Mouse (Mus musculus): Measurements from ENCODE around the gene Zfp518a.

Zfp518a gene

DNA sequence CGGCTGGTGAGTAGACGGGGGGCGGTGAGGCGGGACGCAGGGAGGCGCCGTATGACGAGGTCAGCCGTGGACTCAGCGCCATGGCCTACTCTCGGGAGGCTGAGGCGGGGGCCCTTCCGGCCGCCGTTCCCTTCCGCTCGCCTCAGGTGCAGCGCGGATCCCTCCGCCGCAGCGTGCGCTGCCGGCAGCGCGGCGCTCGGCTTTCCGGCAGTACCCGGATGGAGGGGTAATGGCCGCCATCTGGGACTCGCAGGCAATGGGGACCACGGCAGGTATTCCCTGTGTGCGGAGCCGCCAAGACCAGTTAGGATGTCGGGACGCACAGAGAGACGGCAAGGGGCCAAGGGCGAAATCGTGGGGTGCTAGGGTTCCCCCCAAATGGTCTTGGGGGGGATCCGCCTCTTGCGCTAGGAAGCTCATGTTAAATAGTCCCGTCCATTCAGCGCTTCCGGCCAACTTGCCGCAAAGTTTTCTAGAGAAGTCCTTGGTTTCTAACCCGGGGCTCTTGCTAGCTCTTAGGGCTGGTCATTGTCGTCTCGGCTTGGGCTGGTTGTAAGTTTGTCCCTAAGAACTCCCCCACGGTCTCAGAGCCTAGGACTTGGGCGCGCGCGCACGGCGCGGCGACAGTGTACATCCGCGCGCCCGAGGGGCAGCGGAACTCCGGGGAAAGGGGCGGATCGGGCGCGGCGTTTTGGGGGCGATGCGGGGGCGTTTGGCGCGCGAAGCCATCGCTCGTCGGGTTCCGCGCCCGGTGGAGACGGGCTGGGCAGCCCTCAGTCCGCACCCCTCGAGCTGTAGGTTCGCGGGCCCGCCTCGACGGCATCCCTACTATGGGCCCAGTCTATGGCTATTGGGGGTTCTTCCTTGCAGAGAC, at the start of gene Zfp518a:
Zfp518a (plus strand) TSS at position 187 of the 874 bp plus-strand sequence.
- in situ Hi-C loops (cut with MboI, MseI): no loop called here

DNA sequence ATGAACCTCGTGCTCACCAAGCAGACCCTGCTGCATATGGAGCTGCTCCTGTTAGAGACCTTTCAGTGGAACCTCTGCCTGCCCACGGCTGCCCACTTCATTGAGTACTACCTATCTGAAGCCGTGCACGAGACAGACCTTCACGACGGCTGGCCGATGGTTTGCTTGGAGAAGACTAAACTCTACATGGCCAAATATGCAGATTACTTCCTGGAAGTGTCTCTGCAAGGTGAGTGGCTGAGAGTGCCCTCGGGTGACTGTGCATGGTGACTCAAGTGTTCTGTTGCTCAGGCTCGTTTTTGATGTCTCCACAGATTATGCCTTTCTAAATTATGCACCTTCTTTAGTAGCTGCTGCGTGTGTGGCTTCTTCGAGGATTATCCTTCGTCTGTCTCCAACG, 49.8 kb upstream of the Zfp518a start:
- in situ Hi-C loops (cut with MboI, MseI): no loop called here

DNA sequence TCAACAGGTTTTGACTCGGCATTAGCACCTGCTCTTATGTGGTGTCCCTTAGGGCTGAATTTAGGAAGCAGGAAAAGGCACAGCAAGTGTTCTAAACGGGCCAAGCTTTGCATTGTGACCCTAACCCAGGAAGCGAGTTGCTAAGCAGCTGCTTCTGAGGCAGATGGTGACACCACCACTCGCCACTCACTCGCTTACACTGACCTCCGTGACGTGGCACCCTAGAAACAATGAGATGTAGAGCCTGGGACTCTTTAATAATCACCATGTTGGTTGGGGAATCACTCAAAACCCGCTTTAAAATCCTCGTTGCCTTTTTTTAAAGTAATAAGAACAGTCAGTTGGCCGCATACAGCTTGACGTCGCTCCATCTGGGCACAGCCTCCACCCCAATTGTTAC, 45.1 kb upstream of the Zfp518a start:
- in situ Hi-C loops (cut with MboI, MseI): no loop called here

DNA sequence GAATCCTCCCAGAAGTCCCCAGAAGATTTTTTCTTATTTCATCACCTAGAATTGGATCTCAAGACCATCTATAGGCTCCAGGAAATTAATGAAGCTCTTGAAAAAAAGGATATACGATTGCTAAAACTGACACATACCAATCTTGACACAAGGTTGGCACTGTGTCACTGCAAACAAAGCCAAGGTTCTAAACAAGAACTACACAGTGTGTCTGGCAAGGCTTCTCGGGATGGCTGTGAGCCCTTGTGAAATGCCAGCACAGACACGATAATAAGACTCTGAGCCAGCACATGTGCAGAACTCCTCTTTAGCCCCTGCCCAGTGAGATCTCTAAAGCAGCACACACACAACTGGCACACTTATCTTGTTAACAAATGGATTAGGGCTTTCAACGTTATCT, 35.0 kb upstream of the Zfp518a start:
- in situ Hi-C loops (cut with MboI, MseI): no loop called here

DNA sequence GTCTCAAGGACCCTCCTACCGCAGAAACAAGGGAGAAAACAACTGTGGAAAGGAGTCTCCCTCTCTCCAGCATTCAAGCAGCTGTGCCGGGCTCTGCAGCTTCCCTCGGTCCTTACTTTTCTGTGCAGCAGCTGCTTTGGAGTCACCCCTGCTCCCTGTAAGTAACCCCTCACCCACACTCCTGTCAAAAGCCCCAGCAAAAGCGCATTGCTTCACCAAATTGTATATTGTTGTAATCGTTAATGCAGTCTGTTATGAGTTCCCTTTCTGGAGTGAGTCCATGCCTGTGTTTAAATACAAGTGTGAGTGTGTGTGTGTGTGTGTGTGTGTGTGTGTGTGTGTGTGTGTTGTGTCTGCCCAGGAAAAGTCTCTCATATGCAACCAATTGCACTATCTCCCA, 26.2 kb upstream of the Zfp518a start:
- in situ Hi-C loops (cut with MboI, MseI): no loop called here

DNA sequence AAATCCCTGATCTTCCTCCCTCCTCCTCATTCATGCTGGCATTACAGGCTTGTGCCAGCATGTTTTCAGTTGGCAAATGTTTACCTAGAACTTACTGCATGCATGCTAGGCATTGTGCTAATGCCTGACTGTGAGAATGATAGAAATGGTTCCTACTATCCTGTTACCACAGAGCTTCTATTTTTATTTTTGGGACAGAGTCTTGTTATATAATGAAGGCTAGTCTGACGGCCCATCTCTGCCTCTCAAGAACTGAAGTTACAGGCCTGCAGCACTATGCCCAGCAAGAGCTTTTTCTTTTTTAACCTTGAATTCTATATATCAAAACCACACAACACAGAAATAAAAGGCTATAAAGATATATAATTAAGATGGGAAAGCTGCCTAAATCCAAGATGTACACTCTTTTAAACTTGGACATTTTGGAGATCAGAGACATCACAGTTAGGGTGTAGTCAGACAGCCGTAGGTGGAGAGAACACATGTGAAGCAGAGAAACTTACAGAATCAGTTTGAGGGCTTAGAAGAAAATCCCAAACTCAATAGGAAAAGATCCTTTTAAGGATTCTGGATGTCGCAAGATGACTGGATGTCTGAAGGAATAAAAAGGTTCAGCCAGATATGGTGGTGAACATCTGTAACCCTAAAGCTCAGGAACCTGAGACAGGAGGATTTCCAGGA, 24.9 kb upstream of the Zfp518a start:
- in situ Hi-C loops (cut with MboI, MseI): no loop called here

DNA sequence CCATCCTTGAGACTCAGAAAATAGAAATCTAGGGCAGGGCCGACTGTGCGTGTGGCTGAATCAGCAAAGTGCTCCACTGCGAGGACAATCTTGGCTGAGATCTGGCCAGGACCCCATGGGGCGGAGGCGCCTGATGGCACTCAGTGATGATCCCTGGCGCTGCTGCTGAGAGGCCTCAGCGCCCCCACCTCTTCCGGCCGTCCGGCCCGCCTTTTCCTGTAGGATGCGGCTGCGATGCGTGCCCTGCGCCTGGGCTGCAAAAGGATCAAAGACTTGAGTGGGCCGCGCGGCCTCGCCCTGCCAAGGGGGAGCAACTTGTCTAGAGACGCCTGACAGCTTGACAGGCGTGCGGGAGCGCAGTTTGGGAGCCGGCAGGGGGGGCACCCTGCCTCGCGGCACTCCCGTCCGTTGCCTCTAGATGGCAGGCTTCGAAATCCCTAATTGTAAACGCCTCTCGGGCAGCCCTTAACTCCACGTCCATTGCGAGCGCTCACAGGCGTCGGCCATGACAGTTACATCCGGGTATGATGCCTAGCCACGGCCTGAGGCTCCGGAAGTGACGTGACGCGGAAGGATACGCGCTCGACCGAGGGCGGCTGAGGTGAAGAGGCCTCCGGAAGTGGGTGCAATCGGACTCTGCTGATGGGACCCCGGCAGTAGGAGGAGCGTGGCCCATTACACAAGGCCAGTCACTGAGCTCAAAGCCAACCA, 21.4 kb upstream of the Zfp518a start:
- in situ Hi-C loops (cut with MboI, MseI): no loop called here

DNA sequence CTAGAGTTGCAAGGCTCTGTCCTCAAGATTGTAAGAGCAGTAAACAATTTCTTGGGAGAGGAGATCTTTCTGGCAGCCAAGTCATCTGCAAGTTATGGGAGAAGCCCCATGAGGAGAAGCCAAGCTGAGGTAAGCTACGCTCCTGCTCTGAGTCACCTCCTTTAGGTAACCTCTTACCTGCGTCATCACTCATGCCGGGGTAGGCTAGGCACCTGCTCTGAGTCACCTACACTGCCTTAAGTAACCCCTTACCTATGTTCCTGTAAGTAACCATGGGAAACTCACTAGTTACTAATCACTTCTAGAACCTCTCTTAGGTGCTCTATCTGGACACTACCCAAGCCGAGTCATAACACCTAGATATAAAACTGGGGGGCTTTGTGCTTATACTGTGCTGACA, 12.8 kb upstream of the Zfp518a start:
- in situ Hi-C loops (cut with MboI, MseI): no loop called here

DNA sequence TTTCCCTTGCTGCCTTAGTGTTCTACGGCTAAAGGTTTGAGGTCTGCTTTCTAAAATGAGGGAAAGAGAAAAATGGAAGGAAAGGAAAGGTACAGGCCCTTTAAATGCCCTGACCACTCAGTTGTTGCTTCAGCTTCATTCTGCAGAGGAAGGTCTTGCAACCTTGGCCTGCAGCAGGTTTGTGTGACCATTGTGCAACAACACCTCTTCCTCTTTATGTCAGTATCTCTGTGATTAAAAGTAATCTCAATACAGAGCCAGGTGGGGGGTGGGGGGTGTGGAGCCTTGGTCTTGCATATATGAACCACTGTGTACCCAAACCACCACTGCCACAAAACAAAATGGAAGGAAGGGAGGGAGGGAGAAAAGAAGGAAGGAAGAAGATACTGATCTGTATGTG, 5.6 kb upstream of the Zfp518a start:
- in situ Hi-C loops (cut with MboI, MseI): no loop called here

DNA sequence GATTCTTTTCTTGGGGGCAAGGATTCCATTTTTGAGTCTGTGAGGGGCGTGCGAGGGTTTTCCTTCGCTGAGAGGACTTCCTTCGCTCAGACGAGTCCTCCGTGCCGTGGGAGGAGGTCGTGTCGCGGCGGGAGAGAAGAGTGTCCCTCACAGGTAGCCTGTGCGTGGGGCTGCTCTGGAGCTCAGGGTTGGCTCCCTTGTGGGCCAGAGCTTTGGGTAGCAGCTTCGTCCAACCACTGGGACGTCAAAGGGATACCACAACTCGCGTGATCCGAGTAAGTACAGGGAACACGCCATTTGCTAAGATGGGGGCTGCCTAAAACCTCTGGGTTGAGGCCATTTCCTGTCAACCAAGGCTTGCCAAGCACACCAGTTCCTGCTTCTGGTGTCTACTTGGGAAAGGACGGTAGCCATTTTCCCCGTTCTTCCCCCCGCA, 416 bp upstream of the Zfp518a start:
- in situ Hi-C loops (cut with MboI, MseI): no loop called here

DNA sequence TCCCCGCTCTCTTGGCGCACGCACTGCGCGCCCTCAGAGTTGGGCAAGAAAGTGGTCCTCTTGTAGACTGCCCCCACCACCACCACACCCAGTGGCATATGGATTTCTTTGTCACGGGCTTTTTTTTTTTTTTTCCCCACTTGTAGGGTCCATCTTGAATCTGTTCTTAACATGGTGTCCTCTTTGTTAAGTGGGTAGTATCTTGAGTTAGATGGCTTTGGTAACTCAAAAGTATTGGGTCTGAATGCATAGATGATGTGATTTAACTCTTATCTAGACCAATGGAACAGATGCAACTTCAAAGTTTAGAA, 843 bp downstream of the Zfp518a start:
- in situ Hi-C loops (cut with MboI, MseI): no loop called here

DNA sequence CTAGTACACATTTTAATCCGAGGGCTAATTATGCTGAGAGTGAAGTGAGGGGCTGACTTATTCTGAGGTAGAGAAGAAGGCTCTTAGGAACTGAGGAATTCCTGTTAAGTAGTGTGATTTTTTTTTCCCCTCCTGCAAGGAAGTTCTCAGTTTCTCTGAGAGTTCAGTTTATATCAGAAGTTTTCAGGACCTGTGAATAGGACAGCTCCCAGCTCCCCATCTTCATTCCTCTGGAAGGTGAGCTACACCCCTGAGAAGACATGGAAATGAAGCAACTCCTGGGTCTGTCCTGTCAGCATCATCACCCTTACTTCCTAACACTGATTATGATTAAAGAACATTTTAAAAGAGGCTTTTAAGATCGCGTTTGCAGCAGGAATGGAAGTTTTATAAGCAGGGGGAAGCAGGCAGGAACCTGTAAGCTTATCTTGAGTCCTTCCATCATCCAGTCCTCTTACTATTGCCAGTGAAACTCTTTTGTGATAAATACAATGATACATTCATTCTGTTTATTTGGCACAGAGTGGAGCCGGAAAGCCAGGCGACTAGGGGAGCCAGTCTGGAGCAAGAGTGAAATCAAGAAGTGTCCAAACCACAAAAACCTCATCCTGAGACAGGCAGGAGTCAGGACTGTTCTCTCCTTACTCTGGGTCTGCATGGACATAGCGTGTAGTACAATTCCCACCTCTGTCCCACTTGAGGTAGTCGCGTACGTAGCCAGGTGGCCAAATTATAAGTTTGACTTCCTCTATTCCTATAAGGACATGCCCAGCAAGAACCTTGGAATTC, 37.3 kb downstream of the Zfp518a start:
- in situ Hi-C loops (cut with MboI, MseI): no loop called here

DNA sequence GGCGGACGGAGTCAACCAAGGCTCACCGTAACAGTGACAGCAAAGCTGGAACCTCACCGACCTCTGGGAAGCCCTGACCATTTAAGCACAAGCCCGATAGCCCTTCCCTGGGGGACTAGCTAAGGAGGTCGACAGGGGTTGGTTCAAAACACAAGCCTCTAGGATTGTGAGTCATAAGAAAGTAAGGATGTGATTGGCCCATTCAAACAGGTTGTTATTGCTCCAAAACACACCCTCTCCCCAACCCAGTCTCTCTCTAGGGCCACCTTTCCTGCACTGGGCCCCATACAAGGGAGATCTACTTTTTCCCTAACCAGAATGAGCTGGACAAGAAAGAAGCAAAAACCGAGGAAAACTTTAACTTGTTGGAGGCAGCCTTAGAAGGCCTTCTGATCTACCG, 40.9 kb downstream of the Zfp518a start:
- in situ Hi-C loops (cut with MboI, MseI): no loop called here

DNA sequence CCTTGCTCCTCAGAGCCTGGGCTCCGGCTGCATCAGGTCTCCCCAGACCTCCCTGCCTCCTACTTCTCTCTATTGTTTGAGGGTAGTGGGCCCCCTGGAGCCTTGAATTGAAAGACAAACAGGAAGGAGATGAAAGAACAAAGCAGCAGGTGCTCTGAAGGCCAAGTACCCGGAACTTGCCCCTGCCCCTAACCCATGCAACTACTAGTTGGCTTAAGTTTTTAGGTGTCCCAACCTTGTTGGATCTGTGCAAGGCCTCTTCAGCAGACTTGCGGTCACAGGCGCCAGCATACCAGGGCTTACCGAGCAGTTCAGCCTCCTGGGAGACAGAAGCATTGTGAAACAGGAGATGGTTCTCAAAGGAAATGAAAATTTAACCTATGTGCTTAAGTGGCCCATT, 41.5 kb downstream of the Zfp518a start:
- in situ Hi-C loops (cut with MboI, MseI): no loop called here

DNA sequence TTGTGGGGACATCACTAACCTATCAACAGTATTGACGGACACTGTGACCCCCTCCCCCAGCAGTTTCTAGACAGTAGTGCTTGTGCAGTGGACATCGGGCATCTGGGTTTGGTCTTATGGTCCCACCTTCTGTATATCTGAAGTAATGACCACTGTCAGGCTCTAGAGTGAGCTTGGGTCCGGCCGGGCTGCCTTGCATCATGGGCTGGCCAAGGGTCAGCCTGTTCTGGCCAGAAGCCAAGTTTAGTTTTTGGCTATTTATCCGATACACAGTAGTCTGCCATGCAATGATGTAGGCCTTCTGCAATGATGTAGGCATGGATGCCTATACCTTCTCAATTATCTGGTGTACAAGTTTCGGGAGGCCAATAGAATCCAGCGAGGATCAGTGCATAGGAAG, 49.0 kb downstream of the Zfp518a start:
- in situ Hi-C loops (cut with MboI, MseI): no loop called here

DNA sequence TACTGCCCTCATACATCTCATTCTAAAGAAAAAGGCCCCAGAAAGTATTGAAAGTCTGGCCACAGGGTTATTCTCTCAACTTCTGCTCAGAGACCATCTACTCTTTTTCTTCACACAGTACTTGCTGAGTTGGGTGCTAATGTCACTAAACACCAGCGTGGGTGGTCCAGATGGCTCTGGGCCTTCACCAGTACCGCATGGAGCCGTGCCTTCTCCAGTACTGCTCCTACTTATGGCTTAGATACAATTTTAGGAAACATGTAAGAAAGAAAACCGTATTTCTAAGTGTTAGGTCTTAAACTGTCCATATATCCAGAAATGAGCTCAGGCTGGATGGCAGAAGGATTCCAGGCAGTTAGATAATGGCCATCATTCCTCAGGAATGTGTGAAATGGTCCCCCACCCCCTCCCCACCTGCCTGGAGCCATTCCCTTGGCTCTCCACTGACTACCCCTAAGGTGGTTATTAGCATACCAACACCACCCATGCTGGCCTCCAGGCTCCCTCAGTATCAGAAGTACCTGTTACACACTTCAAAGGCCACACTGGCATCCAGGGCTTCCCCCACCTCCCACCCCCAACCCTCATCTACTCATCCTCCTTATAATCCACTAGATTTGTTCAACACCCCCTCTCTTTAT, 52.6 kb downstream of the Zfp518a start:
- in situ Hi-C loops (cut with MboI, MseI): no loop called here

DNA sequence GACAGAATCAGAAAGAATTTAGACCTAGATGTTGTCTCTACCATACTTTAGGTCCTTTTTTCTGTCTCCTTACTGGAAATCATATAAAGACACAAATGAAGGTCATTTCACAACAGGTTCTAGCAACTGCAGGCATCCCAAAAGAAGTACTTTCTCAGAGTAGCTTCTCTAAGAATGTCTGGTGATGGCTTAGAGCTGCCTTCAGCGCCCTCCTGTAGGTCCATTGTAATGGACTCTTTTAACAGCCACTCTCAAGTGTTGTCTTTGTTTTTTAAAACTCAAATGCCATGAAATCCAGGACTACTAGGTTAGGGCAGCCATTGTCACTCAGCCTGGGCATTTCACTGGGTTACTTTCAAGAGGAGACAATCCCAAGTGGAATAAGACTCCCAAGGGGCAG, 64.5 kb downstream of the Zfp518a start:
- in situ Hi-C loops (cut with MboI, MseI): loop anchor here in 1 of 2 experiments (5.0 kb wide), 1 partner anchor 83 kb away; no protein-coding TSS in a partner anchor

DNA sequence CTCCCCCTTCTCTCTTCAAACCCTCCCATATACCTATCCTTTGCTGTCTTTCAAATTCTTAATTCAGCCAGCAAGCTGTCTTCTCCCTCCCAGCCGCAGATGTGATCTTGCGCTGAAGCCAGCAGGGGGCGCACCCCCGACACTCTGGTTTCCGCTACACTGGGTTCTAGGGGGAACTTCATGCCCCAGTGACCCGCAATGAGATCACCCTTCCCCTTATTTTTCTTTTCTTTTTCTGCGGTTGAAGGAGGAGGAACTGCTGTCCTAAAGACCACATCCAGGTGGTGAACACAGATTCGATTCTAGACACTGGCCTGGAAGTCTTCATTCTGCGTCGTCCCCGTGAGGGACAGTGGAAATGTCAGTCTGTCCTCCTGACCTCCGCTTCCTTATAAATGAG, 68.5 kb downstream of the Zfp518a start:
- in situ Hi-C loops (cut with MboI, MseI): loop anchor here in 1 of 2 experiments (10.0 kb wide), 1 partner anchor 52 kb away; no protein-coding TSS in a partner anchor

DNA sequence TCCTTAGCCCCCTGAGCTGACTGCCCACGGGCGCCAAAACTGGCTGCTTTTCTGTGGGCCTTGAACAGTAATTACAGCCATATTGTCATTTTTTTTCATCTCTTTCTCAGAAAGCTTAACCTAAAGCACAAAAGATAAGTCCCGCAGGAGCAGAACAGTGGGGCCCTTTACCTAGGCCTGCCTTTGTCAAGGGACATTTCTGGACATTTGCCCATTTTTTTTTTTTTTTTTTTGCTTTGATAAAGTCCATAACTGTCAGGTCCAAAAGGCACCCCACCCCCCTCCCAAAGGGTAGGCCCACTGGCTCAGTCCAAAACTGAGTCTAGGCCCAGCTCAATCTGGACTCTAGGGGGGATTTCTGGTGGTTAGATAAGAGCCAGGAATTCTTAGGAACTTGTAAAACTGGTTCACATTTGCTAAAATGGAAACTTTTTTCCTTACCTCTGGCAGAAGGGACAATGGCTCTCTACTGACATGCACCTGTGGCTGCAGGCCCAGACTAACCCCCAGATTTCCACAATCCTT, 69.9 kb downstream of the Zfp518a start:
- in situ Hi-C loops (cut with MboI, MseI): loop anchor here in 1 of 2 experiments (10.0 kb wide), 1 partner anchor 50 kb away; no protein-coding TSS in a partner anchor

DNA sequence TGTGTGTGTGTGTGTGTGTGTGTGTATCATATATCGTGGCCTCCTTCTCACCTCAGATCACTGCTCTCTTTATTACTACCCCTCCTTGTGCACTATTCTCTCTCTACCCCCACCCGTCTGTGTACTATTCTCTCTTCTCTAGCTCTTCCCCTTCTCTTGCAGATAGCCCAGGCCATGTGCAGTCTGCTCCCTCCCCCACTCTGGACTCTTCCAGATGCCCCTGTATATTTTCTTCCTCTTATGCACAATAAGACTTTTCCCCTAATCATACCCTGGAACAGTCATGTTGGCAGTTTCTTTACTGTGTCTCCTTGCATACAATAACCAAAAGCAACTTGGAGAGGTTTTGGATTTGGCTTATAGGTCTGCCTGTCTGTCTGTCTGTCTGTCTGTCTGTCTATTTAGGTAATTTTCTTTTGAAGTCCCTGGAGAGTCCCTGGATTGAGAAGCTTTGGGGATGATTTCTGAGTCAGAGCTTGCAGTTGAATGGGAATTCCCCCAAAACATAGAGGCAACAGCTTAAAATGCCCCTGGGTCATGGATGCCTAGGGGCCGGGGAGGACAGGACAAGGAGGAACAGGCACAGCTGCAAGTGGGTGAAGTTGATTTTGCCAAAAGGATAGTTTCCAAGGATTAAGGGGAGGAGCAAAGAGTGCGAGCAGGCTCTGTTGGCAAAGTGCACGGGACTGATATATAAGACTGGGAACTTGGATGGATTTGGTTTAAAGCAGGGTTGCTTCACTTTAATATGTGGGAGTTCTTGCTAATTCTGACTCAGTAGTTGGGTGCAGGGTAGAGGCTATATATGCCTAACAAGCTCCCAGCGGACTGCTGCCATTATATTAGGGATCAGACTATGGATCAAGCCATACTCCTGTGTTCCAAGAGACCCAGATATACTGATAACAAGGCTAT, 70.7 kb downstream of the Zfp518a start:
- in situ Hi-C loops (cut with MboI, MseI): loop anchor here in 1 of 2 experiments (10.0 kb wide), 1 partner anchor 50 kb away; no protein-coding TSS in a partner anchor

Measured in T-helper 17 cell (primary cell).